Mouse (Mus musculus) kidney, adult 2 months (tissue): ENCODE measurements around the gene AI413582.

Experiments used
- CTCF ChIP-seq: fragments of 200-500 bp; conservative IDR thresholded peaks from 2 replicates; pipeline ENCODE4 v1.5.1; 2011; ENCODE audit warnings: low read depth, mild to moderate bottlenecking, control low read depth, low read length, moderate library complexity, mixed read lengths; ENCODE audit not compliant: insufficient read depth, insufficient read length
- POLR2A ChIP-seq: fragments of 200-500 bp; IDR thresholded peaks from one replicate; pipeline ENCODE4 v1.6.1; 2011; ENCODE audit warnings: low read depth, low read length, control low read depth

- TF ChIP-seq CTCF: no peak
- no peak for TF ChIP-seq POLR2A
Measured at GRCm38 (mm10) chr17:27541261-27541660, 24.3 kb downstream of the AI413582 start.
